Mouse (Mus musculus) liver, adult 2 months (tissue): ENCODE results near the gene Slc44a3.

Source experiments
- CTCF ChIP-seq: fragments of 200-500 bp; IDR thresholded peaks from 2 replicates; pipeline ENCODE4 v1.5.1; 2011; ENCODE audit warnings: low read depth, low read length, control low read depth
- POLR2A ChIP-seq: fragments of 200-500 bp; IDR thresholded peaks from 2 replicates; pipeline ENCODE4 v1.6.1; 2011; ENCODE audit warnings: low read length, control low read depth; ENCODE audit not compliant: insufficient read depth; ENCODE audit errors: extremely low read depth

- TF ChIP-seq CTCF (no peak), POLR2A (no peak)
Observed at GRCm38 (mm10) chr3:121490941-121491340, 41.3 kb downstream of the Slc44a3 start.
